Mouse (Mus musculus) adrenal gland (tissue): ENCODE measurements around the gene Fam149a.

Experiments used
- intact Hi-C: fragments of 180-260 bp; cut with DNase I; formaldehyde crosslinking; loops from one replicate; pipeline ENCODE4 v1.15.1; 2025
- long read RNA-seq, 2 experiments: library from polyadenylated mRNA; unstranded; transcript quantifications; one replicate each; pipeline ENCODE4 v2.0.0; 2020; ENCODE audit warnings: borderline replicate concordance in 1 of 2; ENCODE audit not compliant: insufficient replicate concordance in 1 of 2

Fam149a gene
- long read RNA-seq, experiment 1, full-length matches to known transcripts: 3 of 5 reads
- long read RNA-seq, experiment 1, partial matches to known transcripts: 1 of 5 reads
- long read RNA-seq, experiment 1, other reads (novel, unspliced or antisense): 1 of 5 reads
- long read RNA-seq, experiment 2, partial matches to known transcripts: 1 of 1 reads
- long read RNA-seq, experiment 2, other reads (novel, unspliced or antisense): 0 of 1 reads

DNA sequence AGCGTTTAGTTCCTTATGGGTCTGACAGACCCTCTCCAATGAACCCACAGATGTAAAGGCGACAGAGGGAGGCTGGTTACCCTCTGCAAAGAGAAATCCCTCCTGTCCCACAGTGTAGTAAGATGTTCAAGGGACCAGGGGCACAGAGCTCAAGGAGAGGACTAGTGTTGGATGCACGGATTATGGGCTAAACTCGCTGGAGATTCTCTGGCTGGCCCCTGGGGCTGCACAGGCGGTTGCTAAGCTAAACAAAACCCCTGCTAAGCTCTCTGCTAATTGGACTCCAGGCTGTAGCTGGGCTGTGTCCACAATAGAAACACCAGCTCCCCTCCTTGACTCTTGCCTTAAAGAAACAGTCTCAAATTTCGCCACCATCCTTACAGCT lies at the start of gene Fam149a:
Fam149a (minus strand) TSS at position 329 of the 385 bp plus-strand sequence.
- intact Hi-C loops: no loop called here

DNA sequence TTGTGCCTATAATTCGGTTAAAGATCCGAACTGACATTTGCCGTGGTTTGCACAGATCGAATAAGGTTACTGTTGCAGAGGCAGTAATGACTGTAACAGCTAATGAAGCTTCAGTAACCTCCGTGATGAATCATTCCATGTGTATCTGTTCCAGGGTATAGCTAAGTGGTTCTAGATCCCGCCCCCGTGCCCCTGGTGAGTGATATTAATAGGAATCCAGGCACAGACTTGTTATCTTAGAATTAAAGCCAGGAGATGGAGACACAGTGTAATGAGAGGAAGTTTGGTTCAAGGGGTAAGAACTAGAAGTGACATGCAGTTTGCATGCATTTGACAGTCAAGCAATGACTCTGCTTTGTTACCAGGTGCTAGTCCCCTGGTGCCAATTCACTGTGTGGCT lies 38.1 kb upstream of the Fam149a start:
- intact Hi-C loops: no loop called here

DNA sequence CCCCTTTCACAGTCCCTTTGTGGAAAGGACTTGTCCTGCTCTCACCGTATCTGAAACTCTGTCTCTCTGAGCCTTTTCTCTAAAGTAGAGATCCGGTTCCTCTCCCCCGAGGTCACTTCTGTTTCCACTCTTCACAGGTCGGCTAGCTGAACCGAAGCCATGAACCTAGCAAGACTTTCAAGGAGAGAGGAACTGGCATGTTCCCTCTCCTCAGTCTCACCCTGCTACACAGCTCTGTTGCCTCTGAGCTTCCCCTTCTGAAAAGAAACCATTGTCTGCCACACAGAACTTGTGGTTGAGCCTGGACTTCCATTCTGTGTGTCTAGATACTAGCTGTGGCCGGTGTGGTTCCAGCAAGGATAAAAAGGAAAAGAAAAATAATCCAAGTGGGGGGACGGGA lies 32.9 kb upstream of the Fam149a start:
- intact Hi-C loops: no loop called here

DNA sequence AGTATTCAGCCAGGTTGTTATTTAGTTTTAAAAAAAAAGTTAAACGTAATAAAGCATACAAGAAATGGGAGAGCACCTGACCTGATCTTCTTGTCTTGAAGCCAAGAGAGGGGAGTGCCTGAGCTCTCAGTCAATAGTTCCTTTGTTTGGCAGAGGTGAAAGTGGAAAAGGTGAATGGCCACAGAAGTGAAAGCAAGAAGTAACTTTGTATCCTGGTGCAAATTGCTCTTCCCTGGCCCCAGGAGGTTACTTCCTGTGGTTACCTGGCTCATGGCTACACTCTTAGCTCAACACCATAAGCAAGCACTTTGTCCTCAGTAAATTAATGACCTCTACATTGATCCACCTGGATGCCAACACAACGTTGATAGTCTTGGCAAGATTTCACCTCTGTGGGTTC lies 28.8 kb upstream of the Fam149a start, which contains the start of gene Tlr3:
Tlr3 (minus strand) TSS at position 199 of the 400 bp plus-strand sequence.
- intact Hi-C loops: no loop called here

DNA sequence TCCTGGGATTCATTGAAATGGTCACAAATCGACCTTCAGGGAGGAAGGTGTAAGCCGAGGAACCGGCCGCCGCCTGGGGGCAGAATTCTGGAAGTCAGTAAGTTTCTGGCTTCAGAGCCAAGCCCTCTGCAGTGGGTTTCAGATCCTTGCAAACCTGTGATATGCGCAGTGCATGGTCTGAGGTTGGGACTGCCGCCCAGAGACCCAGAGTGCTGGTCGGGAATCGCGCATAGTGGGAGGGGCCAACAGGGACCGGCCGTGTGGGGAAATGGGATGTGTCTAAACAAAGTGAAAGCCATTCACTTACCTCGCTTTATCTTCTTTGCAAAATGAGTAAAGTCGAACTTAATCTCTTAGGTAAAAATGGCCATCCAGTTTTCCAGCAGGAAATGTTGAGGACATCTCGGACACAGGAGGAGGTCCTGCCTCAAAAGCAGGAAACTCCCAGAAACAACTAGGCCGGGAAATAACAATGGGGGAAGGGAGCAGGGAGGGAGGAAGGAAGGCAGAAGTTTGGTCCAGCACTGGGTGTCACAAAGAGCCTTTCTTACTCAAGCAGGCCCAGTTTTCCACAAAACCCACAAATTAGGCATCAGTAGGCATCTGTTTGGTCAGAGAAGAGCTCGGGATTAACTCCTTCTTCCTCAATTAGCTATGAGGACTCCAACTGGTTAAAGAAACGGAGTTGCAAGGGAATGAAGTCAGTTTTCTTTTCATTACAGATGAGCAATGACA lies 28.2 kb upstream of the Fam149a start:
- intact Hi-C loops: no loop called here

DNA sequence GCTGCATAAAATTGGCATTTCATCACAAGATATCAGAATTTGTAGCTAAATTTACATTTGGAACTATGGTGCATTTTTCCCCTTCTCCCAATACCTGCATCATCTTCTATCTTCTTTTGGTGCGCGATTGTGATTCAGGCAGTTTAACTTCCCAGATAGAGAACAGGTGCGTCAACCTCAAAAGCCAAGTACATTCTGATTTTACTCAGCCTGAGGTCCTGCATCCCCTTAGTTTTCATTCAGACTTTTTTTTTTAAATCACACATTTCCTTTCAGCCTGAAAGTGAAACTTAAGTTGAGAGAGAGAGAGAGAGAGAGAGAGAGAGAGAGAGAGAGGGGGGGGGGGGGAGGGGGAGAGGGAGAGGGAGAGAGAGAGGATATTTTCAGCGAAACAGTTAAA lies 27.6 kb upstream of the Fam149a start:
- intact Hi-C loops: no loop called here

DNA sequence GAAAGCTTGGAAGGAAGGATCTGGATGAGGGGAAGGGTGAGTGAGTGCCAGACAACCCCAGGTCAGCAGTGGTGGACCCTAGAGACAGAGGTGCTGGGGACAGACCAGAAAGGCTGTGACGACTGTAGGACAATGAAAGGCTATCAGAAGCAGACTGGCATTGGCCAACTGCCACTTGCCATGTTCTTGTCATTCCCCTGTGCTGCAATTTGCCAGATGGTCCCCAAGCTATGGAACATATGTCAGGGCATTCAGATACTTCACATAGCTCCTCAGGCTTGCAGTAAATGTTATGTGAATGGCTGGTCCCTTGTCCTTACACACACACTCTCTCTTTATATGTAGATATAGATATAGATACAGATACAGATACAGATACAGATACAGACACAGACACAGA lies 1.2 kb upstream of the Fam149a start:
- intact Hi-C loops: no loop called here

DNA sequence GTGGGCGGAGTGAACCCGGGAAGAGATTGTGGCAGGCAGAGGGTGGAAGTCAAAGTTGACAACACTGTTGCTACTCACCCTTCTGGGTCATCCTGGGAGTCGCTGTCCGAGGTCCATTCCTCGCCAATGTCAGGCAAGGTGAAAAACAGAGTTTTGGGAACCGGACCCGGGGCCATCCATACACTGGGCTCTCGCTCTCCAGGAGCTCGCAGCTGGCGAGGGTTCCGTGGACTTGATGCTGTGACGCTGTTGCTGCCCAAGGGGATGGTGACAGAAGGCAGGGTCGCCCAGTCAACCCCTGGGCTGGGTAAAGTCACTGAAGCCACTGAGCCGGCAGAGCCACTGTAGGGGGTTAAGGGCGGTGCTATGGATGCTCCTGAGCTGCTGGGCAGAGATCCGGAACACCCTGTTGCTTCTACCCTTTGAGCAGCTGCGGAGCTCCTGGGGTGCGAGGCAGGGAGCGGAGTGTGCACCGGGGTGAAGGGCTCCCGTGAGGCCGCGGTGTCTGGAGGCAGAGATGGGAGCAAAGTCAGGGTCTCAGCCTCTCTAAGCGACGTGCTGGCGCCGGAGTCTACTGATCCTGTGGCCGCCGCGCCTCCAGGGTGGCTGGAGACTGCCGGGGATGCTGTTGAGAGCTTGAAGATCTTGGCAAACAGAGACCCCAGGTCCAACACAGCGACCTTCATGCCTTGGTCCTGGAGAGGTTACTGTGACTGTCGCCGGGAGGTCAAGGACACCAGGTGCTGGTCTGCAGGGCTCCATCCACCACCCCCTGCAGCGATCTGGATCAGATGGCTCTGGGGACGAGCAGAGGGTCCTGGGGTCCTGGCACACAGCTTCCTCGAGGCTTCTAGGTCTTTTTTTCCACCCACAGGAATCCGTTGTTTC lies 772 bp downstream of the Fam149a start:
- intact Hi-C loops: no loop called here

DNA sequence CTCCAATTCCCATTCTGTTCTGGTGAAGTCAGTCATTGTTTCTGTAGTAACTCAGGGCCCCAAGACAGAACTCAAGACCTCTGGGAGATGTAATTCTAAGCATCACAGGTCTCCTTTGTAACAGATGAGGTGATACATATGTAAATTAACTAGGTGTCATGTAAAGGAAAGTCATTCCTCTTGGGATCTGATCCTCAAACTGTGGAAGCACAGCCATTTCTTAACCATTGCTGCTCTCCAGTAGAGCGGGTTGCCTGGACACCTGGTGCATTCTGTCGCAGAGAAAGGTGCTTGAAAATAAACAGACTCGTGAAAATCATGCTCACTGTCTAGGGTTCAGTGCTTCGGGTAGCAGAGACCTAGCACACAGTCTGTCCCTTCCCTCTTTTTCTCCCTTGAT lies 1.5 kb downstream of the Fam149a start:
- intact Hi-C loops: no loop called here

DNA sequence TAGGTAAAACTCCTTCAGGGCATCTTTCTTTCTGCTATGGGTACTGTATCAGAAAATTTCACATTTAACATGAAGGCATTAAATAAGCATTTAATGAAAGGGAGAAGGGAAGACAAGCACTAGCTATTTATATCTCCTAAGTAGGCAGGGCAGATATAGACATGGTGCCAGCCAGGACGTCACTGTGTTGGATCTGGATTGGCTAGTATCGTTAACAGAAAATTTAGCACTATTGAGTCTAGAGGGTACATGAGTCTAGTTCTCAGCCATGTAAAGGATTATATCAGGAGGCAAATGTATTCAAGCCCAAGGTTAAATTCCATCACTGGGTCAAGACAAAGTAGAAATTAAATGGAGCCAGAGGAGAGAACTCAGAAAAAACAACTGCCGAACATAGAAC lies 8.0 kb downstream of the Fam149a start:
- intact Hi-C loops: no loop called here

DNA sequence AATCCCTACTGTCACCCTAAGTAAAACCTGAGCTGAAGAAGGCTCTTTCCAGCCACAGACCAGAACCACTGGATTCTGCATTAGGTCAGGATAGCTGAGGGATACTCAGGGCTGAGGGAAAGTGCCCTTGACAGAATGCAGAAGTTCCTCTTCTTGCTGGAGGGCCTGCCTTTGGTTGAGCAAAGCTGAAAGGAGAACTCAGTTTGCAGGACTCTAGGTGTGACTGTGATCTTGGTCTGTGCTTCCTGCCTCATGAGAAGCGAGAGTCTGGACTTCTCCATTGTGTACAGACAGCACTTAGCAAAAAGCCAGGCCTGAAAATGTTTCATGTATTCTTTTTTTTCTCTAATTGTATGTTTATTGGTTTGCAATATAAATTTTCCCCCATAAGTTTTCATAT lies 14.9 kb downstream of the Fam149a start:
- intact Hi-C loops: no loop called here

DNA sequence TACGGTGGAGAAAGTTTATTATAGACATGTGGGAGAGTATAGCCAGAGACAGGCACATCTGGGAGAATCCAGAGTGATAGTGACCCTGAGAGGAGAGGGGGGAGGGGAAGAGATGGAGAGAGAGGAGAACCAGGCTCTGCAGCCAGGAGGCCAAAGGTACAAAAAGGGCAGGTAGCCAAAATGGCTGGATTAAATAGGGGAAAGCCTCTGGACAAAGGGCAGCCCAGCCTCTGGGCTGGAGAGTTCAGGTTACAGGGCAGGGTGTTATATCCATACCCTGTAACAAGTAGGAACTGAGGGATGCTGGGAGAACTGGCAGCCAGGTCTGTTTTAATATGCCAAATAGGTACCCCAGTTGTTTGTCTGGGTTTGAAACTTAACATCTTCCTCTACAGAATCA lies 18.9 kb downstream of the Fam149a start:
- intact Hi-C loops: loop anchor here (5.0 kb wide), 1 partner anchor 574 kb away; no protein-coding TSS in a partner anchor

DNA sequence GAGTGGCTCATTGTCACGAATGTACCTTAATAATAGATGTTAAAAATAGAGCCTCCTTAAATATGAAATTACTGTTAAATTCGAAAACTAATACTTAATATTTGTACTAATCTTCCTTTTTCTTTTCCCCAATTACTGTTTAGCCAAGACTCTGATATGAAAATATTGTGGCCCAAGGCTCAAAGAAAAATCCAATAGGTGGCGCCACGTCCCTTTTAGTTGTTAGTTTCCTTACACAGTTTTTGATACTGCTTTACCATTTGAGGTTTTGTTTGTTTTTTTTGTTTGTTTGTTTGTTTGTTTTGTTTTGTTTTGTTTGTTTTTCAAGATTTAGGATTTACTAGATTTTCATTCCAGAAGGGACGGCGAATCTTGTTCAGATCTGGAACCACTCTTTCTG lies 19.8 kb downstream of the Fam149a start:
- intact Hi-C loops: loop anchor here (5.0 kb wide), 1 partner anchor 575 kb away; no protein-coding TSS in a partner anchor

DNA sequence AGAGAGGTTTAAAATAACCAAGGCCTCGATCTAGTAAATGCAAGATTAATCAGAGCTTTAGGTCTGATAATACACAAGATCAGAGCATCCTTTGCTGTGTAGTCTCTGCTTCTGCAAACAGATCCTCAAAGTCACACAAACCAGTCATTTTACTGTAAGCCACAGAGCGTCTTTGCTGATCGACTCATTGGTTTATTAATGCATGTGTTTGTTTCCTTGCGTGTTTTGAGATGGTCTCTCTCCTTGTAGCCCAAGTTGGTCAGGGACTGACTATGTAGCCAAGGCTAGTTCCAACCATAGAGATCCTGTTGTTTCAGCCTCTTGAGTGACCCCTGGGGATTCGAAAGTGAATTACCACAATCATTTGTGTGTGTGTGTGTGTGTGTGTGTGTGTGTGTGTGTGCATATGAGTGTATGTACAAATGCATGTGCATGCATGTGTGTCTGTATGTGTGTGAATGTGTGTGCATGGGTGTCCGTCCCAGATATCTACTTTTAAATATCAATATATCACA lies 22.9 kb downstream of the Fam149a start:
- intact Hi-C loops: no loop called here

DNA sequence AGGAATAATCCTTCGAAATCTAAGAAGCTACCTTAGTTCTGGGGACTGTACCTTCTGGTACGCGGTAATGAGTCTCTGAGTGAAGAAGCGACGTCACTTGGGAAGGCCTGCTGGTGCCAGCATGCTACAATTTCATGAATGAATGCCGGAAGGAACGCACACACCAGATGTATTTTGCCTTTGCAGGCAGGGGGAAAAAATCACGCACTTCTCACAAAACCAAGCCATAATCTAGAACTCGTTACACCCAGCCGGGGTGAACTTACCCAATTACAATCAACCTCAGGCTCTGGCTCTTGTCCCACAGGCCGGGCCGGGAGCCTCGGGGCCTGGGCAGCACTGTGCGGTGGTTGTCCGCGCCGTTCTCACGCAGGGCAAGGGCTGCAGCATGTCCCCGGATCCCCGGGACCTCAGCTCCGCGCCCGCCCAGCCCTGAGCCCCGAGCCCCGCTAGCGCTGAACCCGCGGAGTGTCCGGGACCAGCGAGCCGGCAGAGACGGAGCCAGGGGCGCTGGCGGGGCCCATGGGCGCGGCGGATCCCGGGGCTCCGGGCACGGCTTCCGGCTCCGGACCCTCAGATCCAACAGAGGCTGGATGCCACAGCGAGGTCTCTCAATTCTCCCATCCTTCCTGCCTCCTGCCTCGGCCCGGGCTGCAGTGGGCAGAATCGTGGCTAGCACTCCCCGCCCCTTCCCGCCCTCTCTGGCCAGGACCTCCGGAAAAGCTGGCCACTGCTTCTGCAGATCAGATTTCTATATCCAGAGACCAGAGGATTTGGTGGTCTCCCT lies 23.8 kb downstream of the Fam149a start:
- intact Hi-C loops: no loop called here

DNA sequence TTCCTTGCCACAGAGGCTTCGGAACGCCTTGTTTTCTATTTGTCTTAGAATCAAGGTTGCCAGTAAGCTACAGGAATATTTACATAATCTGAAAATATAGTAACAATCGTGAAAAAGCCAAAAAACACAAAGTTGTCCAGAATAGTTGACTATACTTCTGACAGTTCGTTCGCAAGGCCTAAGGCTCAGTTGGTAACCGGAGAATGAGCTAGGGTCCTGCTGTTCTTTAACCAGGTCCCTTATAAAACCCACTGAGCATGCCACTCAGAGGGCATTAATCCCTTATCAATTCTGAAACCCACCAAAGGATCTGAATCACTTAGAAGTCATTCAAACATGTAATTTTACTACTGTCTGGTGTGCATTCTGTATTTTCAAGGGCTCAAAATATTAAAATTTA lies 26.3 kb downstream of the Fam149a start:
- intact Hi-C loops: no loop called here

DNA sequence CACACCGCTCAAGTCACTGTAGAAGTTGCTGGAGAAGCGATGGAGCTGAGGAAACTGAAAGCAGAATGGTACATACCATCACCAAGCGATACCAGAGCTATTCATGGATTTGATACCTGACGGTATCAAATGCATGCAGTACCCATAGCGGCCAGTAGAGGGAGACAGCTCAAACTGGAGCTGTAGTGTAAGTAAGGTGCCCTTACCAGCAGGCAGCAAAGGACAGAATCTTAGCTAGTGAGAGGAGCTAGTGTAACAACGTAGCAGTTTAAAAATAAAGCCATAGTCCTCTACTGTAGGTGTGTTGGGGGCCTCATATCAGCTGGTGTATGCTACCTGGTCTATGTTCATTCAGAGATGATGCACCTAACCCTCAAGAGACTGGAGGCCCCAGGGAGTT lies 37.1 kb downstream of the Fam149a start:
- intact Hi-C loops: no loop called here

DNA sequence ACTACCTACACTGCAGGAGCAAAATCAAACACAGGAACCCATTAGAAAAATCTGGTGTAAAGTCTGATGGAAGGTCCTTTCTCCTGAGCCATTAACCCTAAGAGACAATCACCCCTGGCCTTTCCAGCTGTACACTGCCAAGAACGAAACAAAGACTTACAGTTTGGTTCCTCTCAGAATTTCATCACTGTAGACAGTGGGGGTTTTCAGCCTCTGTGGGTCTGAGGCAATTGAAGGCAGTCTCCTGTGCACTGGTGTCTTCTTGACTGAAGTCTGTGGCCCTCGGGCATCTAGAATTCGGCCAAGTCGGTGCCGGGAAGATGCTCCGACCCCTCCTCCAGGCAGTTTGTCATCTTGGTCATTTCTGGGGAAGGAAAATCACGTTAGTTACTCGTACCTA lies 37.8 kb downstream of the Fam149a start:
- intact Hi-C loops: no loop called here

DNA sequence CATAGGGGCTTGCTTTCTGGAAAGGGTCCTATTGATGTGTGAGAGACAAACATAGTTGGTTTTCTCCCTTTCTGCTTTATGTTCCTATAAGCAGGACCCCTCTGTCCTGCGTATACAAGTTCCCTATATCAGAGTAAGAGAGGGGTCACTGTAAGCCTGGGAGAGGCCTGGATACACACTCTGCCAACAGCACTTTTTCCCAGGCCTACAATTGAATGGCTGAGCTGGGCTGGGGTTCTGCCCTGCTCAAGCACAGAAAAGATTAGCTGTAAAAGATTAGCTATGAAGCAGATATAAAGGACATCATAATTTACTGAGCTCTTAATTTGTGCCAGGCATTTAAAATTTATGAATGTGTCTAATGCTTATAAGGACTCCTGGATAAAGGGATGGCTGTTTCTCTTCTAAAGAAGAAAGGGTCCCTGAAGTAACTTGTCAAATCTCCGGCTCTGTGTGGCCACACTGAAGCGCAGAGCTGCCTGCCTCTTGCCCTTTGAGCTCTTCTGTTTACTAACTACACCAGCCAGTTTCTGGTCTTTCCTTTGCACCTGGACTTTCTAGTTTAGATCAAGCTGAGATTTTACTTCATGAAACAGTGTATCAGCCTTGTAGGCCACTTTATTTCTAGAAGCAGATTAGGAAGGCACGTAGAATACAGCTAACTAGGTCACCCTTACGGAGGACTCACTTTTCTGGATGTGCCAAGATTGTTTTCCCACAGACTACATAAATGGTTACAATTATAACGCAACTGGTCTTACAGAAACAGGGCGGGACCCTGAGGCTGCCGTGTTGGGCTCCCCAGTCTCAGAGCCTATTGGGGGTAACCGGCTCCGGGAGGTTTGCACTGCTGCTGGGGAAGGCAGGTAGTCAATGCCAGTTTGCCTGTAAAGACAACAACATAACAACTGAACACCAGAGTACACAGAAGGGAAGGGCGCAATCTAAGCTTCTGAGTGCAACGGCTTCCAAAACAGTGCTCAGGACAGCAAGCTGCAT lies 40.2 kb downstream of the Fam149a start:
- intact Hi-C loops: no loop called here

DNA sequence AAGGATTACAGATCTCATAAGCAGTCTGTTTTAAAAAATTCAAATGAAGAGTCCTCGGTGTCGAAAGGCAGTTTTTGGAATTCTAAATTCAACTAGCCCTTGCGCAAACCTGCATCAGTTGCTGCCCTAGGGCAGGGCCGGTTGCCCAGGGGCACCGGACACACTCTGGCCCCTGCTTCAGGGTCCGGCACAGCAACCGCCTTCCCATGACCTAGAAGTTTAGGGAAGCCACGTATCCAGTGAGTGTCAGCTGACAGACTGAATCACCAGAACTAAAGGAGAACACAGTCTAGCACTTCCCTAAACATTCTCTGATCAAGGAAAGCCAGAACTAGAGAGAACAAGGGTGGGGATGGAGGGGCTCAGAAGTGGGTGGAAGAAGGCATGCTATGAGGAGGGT lies 48.6 kb downstream of the Fam149a start:
- intact Hi-C loops: no loop called here
